Comparison of ENCODE assay signal across 8 mouse cellular contexts in genomic region chr8:92356613-92357375, GRCm38 (mm10). TPM values are rescaled to one million over a fixed set of nuclear protein-coding genes. Genes with fewer than 3 reads are reported as not detected.
DNase-seq lines count a peak whose midpoint lies in the region; ATAC-seq and TF ChIP-seq lines count a peak whose summit lies in the region.

No protein-coding gene starts in this region.

- peak overlapping the region; percentile 95 for H3K4me3 ChIP-seq in testis, adult 2 months (ENCODE audit: control insufficient read depth, low read depth, low read length)
- H3K4me3 ChIP-seq in limb, embryonic 15.5 days = peak overlapping the region; percentile 78

- peak overlapping the region; percentile 81 for H3K4me2 ChIP-seq in limb, embryonic 15.5 days

- H3K9me3 ChIP-seq in limb, embryonic 15.5 days = no peaks in the 10 kb centered on the region

- no peaks in the 10 kb centered on the region; the same call in none of the 2 replicates for H3K27me3 ChIP-seq in testis, adult 2 months (ENCODE audit: control insufficient read depth, insufficient read depth, low read length)
- H3K27me3 ChIP-seq in limb, embryonic 15.5 days = peaks cover 72% of the 10 kb centered on the region
- peaks cover 8% of the 10 kb centered on the region for H3K27me3 ChIP-seq in splenic B cell, adult 2 months (ENCODE audit: control insufficient read depth, insufficient read depth, low read length, poor library complexity, severe bottlenecking)

- no peak for TF ChIP-seq CTCF in testis, adult 2 months (IDR thresholded peaks at IDR 0.05; ENCODE audit: control insufficient read depth, insufficient read depth, insufficient replicate concordance, low read depth, low read length)

- H3K36me3 ChIP-seq in testis, adult 2 months (ENCODE audit: control insufficient read depth, insufficient read depth, low read length) = no peaks in the 10 kb centered on the region
- no peaks in the 10 kb centered on the region for H3K36me3 ChIP-seq in limb, embryonic 15.5 days
- no peaks in the 10 kb centered on the region for H3K36me3 ChIP-seq in splenic B cell, adult 2 months (ENCODE audit: control insufficient read depth, insufficient read depth, low read length, poor library complexity, severe bottlenecking)

- TF ChIP-seq POLR2A in testis, adult 2 months (IDR thresholded peaks at IDR 0.05; ENCODE audit: control insufficient read depth, low read depth, low read length) = 0 out of 2 replicates have a peak, but pooled peaks have one; percentile 20

- DNase-seq in cerebellum, postnatal 25 days = peak; percentile 23 to 40
- no peak for DNase-seq in cerebellum, adult 11-12 months
- DNase-seq in testis, postnatal 14 days (ENCODE audit: low spot score) = no peak
- peak; percentile 6 for DNase-seq in splenic B cell, adult 2 months (ENCODE audit: low read depth, low spot score)
- DNase-seq in embryo, embryonic 9.5 days (ENCODE audit: extremely low spot score) = no peak
- DNase-seq in adrenal gland, adult 2 months = no peak

- peak overlapping the region; percentile 12; the same call in 1 of the 2 replicates for H3K27ac ChIP-seq in testis, adult 2 months (ENCODE audit: control insufficient read depth, insufficient read depth, low read depth, low read length)
- peak overlapping the region; percentile 88 for H3K27ac ChIP-seq in limb, embryonic 15.5 days

- peak overlapping the region; percentile 49 for H3K9ac ChIP-seq in limb, embryonic 15.5 days

- H3K4me1 ChIP-seq in testis, adult 2 months (ENCODE audit: control insufficient read depth, insufficient read depth, low read length) = peaks cover 28% of the 10 kb centered on the region
- peaks cover 40% of the 10 kb centered on the region for H3K4me1 ChIP-seq in limb, embryonic 15.5 days

- under 1% methylated on average over 40 of the region's 40 CpGs for WGBS in limb, embryonic 15.5 days

- no peak for ATAC-seq in limb, embryonic 15.5 days (ENCODE audit: insufficient number of reproducible peaks, low FRiP score, low TSS enrichment, low read depth)

RNA-seq across cellular contexts. Expression of gene Irx5, which starts 0.6 kb away (rescaled TPM):
- 7.5 and 8.7 TPM in 2 replicates for polyA plus RNA-seq in testis, adult 2 months (2012; rRNA removed)
- 23.6 and 29.9 TPM in 2 replicates for polyA plus RNA-seq in limb, embryonic 15.5 days (2015; fragmentation: Nextera tagmentation; extraction: Ambion mirVana)
- 1 to 10 TPM; 2.6 to 3.1 TPM for total RNA-seq in adrenal gland, adult 2 months (2021)
- polyA plus RNA-seq in adrenal gland, adult 2 months (2012; rRNA removed) = 7.5 and 10.8 TPM in 2 replicates

Comparison
In these comparisons a context has a peak if more than half of its experiments do, and no peak if none do; other contexts are left out.
1. DNase-seq: peak in cerebellum, postnatal 25 days (2 of 2) and splenic B cell, adult 2 months (single experiment); none in cerebellum, adult 11-12 months (single experiment), testis, postnatal 14 days (single experiment), embryo, embryonic 9.5 days (single experiment) and adrenal gland, adult 2 months (single experiment).